Mouse (Mus musculus) right cerebral cortex, adult 2 months (tissue): ENCODE results near the gene Magi1.

Experiments
- DNase-seq, 2 experiments: peaks; one replicate each; pipeline ENCODE4 v3.0.0; 2021 to 2022; ENCODE audit warnings: low spot score in 2 of 2

Magi1 gene

DNA sequence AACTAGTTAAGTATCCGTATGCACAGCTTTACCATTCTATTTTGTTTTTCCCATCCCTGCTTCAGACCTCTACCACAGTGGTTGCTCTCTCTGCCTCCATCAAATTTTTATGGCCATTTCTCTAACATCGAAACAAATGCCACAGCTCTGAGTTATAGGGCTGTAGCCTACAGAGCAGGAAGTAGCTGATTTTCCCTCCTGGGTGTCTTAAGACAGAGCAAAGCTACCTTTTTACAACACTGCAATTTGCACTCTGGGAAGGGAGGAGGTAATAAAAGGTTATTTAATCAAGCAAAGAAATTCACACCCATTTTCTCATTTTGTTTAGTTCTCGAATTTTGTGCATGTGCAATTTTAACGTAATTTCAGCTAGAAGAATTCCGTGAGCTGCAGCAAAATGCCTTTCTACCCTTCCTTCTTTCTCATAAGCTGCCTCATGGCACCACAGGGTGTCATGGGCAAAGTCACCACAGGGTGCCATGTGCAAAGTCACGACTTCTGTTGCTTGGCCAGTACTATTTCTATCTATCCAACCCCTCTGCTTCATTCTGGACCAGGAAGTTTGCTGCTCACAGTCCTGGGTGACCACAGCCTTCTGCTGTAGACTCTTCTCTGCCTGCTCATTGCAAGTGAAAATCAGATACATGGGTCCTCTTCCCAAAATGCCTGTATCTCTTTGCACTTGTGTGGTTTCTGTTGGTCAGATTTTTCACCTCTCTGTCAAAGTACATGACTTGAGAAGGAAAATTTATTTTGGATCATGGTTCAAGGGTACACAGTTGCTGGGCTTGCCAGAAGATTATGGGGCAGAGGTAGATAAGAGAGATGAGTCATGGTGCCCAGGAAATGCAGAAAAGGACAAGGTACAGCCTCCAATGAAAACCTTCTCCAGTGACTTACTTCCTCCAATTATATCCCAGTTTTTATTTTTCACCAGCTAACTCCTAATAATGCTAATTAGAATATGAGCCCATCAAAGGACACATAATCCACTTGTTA is 167.0 kb downstream of the Magi1 start:
- DNase-seq = no peak

DNA sequence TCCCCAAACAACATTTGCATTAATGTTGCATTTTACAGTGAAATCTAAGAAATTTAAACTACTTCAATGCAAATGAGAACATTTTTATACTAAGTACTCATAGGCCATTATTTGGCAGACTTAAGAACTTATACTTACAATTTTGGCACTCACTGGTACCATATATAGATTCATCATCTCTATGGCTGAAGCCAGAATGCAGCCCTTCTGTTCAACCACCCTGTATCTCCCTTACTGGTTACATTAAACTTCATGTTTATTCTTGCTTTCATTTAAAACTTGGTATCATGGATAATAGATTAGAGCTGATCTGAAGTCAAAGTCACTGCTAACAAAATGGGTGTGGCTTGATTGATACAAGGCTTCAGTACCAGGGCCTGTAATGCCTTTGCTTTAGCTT is 171.9 kb downstream of the Magi1 start:
- DNase-seq = no peak

DNA sequence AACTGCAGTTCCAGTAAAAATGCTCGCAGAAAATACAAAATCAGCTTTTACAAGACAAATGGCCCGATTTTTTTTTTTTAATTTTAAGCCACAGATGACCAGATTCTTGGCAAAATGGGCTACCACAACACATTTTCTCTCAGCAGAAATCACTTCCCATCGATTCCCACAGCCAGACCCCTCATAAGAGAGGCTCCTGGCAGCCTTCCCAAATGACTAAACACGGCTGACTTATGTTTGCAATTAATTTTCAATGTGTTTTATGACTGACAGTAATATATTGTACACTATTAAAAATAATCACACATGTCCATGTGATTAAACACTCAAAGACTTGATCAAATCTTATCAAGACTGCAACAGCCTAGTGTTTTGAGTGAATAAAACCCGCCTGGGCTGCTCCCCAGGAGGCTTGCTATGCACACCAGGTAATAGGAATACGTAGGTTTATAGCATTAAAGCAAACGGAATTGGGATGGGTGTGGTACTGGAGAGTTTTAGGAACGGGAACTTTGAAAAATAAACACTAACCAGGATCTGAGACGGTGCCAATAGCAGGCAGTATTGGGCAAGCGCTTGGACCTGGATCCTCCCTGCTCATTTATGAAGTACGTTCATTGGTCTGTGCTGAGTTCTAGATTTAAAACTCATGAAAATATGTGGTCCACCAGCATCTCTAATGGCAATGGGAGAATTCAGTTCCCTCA is 176.2 kb downstream of the Magi1 start:
- no peak for DNase-seq

DNA sequence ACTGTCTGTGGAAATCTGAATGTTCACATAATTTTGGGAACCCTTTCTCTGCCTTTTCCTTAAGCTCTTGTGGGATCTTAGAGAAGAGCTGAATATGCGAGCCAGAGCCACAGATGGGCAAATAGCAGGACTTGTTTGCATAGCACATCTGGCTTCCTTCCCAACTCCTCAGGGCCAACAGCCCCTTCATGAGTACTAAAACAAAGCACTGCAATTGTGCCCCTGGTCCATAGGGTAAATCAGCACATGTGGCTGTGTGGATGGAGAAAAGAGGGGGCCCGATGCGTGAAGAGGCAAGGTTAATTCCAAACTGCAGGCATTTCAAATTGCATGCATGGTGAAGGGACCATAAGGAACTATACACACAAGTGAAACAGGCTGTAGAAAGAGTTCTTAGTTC is 180.1 kb downstream of the Magi1 start:
- DNase-seq = no peak

DNA sequence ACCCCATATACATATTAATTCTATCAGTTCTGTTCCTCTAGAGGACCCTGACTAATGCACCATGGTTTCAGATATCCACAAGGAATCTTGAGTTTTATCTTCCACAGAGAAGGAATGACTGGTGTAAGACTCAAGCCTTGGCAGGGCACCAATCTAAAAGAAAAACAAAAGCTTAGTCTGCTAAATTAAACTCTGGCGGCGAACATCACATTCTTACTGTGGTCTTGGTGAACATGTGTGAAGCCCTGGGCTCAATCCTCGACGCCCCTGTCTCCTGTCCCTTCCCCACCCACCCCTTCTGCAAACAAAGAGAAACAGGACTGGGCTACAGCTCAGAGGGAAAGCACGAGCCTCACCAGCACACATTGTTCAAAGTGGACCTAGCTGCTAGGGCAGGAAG is 182.5 kb downstream of the Magi1 start:
- no peak for DNase-seq

DNA sequence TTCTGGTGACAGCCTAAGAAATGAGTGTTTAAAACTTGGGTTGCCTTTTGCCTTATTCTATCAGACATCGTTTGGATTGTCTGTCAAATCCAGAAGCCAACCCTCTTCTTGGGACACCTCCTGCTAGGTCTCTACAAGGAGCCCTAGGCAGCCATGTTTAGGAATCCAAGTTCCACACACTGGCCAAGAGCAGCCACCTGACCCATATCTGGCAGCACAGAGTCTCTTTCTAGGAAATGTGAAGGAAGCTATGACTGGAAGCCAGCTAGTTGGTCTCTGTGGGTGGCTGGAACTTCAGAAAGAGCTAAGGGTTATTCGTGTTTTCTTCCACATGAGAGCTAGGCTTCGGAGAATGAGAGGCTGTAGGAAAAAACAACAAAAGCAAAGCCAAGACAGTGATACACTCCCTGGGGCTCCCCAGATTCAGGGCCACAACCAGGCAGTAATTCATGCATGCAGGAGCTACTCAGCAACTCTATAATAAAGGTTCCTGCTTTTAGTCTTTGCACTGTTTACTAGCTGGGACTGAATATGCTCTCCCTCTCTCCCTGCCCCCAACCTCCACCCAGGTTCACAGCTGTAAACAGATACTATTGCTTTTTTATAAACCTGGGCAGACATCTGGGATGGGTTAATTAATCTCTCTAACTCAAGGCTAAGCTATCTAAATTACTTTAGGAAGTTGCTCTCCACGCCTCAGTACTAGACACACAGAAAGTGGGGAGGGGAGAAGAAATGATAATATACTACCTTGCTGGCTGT is 188.6 kb downstream of the Magi1 start:
- no peak for DNase-seq

DNA sequence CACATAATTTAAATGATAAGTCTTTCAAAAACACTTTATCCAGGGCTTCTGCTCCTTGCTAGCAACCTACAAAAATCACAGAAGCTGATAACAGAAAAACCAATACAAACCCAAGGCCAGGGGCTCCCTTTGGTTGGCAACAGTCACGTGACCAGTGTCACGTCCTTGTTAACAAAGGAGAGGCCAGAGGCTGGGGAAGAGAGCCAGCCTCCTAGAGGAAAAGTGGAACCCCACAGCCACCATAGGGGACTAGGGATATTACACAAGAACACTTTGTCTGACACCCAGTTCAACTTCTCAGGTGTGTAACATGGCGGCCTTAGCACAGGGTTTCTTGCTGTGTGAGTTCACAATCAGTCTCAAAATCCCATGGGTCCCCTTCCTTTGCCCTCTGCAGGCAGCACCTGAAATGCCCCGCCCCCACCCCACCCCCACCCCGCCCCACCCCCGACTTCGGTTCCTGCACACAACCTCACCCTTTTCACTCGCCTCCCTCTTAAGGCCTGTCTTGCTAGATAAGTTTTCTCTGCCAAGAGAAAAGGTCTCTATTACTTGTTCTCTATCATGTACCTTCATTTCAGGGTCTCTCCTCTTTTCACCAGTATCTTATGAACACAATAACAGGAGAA is 190.6 kb downstream of the Magi1 start:
- DNase-seq = no peak

DNA sequence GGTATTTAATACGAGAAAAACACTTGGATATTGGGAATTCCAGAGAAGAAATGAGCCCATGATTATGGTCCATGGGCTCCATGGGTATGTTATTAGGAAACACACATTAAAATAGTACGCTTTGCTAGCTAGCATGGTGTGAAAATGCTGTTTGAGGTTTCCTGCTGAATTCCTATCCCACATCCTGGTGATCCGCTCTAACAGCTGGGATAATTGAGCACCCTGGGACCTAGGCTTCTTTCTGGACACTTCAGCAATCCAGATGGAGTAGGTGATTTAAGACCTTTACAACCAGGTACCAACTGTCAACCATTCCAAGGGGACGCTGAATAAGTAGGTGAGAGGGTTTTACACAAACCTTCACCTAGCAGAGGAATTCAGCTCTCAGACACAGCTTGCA is 191.2 kb downstream of the Magi1 start:
- no peak for DNase-seq

DNA sequence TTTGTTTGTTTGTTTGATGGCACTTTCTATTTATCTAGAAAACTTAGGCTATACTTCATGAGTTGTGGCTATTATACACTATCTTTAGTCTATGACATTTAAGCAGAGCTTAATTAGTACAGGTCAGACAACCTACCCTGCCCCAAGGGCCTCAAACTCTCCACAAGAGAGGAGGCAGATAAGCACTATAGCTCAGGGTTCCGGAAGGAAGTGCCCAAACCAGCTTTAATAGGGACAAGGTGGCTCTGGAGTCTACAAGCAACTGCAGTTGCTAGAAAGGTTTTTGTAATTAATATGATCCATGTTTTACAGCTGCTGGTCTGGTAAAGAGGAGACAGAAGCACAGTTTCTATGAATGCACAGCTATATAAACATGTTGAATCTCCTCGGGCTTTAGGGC is 196.9 kb downstream of the Magi1 start:
- DNase-seq = no peak

DNA sequence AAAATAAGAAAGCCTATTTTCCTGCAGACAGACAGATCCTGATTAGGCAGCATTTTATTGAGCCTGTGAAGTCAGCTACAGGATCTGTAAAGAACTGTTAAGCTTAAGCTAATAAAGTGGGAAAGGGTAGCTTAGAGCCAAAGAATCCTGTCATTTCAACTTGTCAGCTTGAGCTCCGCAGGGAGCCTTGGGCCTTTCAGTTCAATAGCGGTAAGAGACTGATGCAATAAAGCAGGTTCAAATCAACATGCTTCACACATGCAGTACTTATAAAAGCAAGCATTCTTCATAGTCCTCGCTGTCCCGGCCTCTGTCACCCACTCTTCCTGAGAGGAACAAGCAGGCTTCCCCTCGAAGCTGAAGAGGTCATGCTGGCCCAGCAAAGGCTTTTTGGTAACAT is 199.0 kb downstream of the Magi1 start:
- DNase-seq = no peak

DNA sequence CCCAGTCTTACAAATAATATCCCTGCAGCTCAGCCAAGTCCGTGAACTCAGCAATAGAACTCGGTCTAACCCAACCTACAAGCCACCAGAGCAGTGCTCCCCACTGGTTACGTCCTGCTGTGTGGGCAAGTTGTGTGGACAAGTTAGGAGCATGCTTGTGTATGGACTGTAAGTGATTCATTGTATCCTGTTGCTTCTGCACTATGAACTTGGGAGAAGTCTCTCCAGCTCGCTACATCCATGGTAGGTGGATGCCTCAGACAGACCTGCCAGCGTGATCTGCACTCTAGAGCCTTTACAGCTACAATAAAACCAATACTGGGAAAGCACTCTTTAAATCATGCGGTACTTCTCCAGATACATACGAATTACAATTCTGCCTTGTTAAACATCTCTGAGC is 200.3 kb downstream of the Magi1 start:
- no peak for DNase-seq

DNA sequence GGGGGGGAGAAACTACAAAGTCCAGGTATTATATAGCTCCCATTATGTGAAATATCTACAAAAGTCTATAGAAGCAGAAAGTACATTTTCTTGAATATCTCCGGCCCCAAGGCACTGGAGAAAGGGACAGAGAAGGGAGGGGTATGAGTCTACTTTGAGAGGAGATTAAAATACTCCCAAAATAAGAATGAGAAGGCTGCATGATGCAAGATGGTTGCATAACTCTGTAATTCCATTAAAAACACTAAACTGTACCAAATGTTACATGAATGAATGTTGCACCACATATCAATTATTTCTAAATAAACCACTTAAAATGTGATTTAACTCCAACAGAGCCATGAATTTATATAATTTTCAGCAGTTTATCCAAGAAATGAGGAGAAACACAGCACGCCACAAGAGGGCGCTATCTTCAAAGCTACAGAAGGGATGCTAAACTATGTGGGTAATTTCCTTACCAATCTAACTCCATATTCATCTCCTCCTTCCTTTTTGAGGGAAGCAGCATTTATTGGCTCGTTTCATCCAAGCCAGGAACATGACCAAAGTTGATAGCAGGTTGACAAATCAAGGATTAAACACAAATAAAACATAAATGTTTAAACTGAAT is 202.7 kb downstream of the Magi1 start:
- peak; percentile 88 to 89 for DNase-seq

DNA sequence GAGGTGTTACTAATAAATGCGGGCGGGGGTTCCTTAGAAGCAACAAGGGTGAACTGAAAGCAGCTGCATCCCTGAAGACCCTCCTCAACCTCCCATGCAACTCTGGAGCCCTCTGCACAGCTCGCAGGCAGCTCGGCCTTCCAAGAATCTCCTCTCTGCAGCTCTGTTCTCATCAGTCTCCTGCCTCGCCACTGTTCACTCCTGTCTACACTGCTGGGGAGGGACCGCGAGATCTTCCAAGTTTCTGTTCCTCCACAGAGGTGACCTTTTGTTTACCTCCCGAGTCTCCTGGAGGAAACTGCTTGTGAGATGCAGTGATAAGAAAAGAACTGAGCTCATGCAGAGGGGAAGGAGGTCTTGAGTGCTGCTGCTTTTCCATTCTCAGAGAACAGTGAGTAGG is 204.8 kb downstream of the Magi1 start:
- no peak for DNase-seq

DNA sequence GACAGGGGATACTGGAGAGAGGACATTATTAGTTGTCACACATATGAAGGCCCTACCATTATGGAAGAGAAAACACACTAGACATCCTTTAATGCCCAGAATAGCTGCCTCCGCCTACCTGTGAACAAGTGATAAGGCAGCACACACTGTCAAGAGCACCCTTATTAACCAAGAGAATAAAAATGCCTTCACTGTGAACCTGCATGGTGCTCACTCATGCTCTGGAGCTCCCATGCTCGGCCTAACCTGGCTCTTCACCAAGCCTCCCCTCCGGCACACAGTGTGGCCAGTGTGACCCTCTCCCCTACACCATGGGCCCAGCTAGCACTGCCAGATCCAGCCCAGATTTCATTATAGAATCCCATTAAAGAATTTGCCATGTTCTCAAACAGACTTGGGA is 206.7 kb downstream of the Magi1 start:
- DNase-seq = no peak

DNA sequence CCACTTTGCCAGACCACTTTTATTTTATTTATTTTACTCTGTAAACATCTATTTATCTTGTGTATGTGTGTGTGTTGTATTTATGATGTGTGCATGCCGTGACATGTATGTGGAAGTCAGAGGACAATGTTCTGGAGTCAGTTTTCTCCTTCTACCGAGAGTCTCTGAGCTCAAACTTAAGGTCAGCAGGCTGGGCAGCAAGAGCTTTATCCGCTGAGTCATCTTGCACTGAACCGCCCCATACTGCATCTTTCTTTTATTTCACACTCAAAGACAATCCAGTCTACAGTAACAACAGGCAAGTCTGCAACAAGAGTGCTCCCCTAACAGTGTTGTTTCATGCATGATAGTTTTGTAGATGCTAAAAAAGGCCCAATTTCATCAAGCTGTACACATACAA is 207.7 kb downstream of the Magi1 start:
- no peak for DNase-seq

DNA sequence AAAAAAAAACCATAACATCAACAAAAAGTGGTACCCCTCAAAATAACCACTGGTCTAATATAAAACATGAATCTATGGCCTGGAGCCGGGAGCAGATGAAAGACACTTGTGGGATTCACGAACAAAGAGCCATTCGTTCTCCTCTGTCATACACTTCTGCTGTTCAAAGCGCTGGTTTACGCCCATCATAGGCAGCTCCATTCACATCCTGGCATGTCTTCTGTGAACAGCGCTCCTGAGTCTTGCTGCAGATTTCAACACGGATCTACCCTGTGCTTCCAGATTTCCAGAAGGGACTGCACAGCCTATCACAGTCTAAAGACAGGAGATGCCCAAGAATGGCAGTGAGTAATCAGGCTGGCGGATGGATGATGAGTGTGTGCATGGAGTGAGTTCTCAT is 208.5 kb downstream of the Magi1 start:
- no peak for DNase-seq

DNA sequence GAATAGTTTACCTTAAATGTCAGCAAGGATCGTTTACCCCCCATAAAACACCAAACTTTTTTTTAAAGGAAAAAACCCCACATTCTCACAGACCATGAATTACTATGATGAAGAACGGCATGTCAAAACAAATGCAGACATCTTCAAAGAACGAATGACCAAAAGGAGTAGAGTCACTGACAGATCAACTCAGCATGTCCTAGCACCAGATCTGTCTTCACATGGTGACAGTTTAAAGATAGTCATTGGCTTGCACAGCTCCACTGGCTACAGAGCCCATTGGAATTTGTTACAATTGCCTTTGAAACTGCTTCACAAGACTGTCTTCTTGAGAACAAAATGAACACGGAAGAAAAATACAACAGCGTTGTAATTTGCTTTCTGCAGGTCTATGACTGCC is 212.0 kb downstream of the Magi1 start:
- DNase-seq = no peak

DNA sequence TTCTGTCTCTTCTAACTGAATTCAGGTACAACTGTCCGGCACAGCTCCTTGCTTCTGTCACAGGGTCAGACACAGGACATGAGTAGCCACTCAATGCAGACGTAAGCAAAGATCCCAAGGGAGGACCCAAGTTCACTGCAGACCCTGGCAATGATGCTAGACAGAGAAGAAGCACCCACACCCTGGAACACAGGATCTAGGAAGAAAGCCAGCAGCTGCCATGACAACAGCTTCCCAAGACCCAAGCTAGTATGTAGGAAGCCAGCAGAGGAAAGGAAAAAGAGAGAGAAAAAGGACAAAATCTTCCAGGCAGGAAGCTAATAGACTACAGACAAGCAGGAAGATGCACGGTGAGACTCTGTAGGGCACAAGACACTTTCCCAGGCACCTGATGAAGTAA is 213.0 kb downstream of the Magi1 start:
- DNase-seq = peak; percentile 55 to 69

DNA sequence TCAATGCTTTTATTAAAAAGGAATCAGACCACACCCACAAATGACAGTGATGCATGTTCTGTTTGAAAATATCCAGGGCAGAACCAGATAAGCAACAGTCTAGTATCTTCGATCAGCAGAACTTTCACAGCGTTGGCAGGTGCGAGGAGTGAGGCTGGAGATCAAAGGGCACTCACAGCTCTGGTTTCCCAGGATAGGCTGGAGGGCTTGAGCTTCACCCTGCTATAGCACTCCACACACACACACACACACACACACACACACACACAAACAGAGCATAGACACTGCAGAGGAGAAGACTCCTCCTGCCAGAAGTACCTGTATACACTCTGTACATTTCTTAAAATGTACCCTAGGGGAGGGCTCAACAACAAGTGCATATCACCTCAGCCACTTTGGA is 214.3 kb downstream of the Magi1 start:
- DNase-seq = no peak

DNA sequence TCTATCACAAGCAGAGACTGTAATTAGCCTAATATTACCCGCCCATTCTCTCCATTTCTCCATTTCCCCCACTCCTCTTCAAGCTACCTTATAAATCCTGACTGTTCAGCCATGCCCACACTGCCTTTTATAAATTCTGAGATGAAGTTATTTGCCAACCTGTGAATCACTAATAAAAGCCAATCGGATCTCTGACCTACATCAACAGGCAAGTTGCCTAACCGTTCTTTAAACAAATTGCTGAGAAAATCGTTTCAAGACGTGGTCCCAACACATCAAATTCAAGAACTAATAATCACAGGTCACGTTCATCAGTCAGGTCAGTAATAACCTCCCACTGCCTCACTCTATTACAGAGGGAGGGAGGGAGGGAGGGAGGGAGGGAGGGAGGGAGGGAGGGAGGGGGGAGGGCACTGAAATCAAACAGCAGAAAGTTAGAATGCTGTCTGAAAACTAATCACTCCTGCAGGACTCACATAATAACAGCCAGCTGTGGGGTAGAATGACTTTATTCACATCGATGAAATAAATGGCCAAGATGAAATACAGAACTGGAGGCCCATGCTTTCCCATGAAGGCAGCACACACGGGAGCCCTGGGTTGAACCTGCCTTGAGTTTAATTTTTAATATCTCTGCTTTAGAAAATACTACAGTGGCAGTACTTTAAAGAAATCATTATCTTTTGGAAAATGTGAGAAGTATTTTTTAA is 215.8 kb downstream of the Magi1 start:
- DNase-seq = no peak

DNA sequence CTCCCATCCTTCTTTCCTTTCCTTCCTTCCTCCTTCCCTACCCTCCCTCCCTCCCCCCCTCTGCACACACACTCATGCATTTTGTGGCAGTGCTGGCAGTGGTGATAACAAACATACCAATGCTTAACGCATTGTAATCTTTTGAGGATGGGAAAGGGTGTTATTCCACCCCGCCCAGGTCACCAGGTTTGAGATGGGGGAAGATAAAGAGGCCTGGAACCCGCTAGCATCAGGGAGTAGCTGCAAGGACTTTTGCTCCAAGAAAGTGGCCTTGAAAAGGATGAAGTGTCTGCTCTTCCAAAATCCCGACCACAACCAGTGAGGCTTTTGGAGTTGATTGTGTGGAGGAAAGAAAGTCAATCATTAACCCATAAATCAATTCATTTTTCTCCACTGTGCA is 218.9 kb downstream of the Magi1 start:
- no peak for DNase-seq
